Mouse (Mus musculus) kidney, embryonic 15.5 days (tissue): ENCODE measurements around the gene Pax7. TPM values are rescaled to one million over a fixed set of nuclear protein-coding genes. Genes with fewer than 3 reads are reported as not detected.
A peak's percentile ranks its signal among the peaks of the same experiment; 100 is the strongest.

ENCODE experiments used
- ATAC-seq: fragments of 200-750 bp; cut with Nextera tagmentation; replicated peaks from 2 replicates; pipeline ENCODE4 v1.8.0; 2017; ENCODE audit warnings: moderate TSS enrichment; ENCODE audit not compliant: low FRiP score
- H3K27ac ChIP-seq: fragments of 300-500 bp; sonication (generic); 2 replicates; pipeline ENCODE4 v1.5.1; 2015; ENCODE audit warnings: mild to moderate bottlenecking, inconsistent platforms
- H3K27me3 ChIP-seq: fragments of 300-500 bp; sonication (generic); 2 replicates; pipeline ENCODE4 v1.6.1; 2015; ENCODE audit warnings: inconsistent platforms
- H3K36me3 ChIP-seq: fragments of 300-500 bp; sonication (generic); 2 replicates; pipeline ENCODE4 v1.6.1; 2015; ENCODE audit warnings: inconsistent platforms
- H3K4me1 ChIP-seq: fragments of 300-500 bp; sonication (generic); 2 replicates; pipeline ENCODE4 v1.6.1; 2015; ENCODE audit warnings: inconsistent platforms
- H3K4me2 ChIP-seq: fragments of 300-500 bp; sonication (generic); 2 replicates; pipeline ENCODE4 v1.6.1; 2015; ENCODE audit warnings: moderate library complexity, mild to moderate bottlenecking, inconsistent platforms
- H3K4me3 ChIP-seq: fragments of 300-500 bp; sonication (generic); replicated peaks from 2 replicates; pipeline ENCODE4 v1.5.1; 2015; ENCODE audit warnings: mild to moderate bottlenecking, inconsistent platforms
- H3K9ac ChIP-seq: fragments of 300-500 bp; sonication (generic); 2 replicates; pipeline ENCODE4 v1.6.1; 2015; ENCODE audit warnings: mild to moderate bottlenecking, inconsistent platforms
- H3K9me3 ChIP-seq: fragments of 300-500 bp; sonication (generic); replicated peaks from 2 replicates; pipeline ENCODE4 v1.6.1; 2016; ENCODE audit warnings: inconsistent platforms
- WGBS: fragments of 180-500 bp; shearing (Covaris S2); methylation state at CpG from one replicate; pipeline ENCODE4 v1.1.7; 2015; ENCODE audit warnings: mixed read lengths; 5-methylcytosine and 5-hydroxymethylcytosine counted together
- polyA plus RNA-seq: library from polyadenylated mRNA; unstranded; fragments of >200 nt; fragmentation: Nextera tagmentation; extraction: Ambion mirVana; gene quantifications from 2 replicates; pipeline ENCODE4 v1.2.1, GENCODE M21; 2015

Pax7 gene
- polyA plus RNA-seq, 1 experiment from 2014 or later: 0.10 TPM

DNA sequence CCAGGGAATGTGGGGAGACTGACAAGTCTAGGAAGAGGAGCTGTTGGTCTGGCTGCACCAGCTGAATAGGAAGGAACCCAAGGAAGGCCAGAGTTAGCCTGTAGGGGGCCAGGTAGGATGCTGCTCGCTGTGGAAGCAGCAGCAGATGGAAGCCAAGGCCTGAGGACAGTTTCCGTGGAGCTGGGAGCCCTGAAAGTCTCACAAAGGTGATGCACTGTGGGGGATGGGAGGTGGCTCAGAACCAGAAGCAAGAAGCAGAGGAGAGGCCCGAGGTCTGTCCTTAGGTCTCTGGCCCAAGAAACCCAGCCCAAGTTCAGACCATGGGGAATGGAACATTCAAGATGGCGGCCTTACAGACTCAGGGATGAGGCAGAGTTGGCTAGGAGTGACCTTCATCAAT is 109.0 kb downstream of the Pax7 start:
- Histone ChIP-seq H3K9ac (no peak overlapping the region), H3K9me3 (no peaks in the 10 kb centered on the region), H3K4me2 (no peak overlapping the region), H3K4me3 (no peak overlapping the region), H3K4me1 (no peaks in the 10 kb centered on the region), H3K27ac (no peak overlapping the region), H3K27me3 (no peaks in the 10 kb centered on the region; the same call in none of the 2 replicates), H3K36me3 (no peaks in the 10 kb centered on the region)
- 61% methylated on average over 4 of the region's 4 CpGs for WGBS
- ATAC-seq: no peak

DNA sequence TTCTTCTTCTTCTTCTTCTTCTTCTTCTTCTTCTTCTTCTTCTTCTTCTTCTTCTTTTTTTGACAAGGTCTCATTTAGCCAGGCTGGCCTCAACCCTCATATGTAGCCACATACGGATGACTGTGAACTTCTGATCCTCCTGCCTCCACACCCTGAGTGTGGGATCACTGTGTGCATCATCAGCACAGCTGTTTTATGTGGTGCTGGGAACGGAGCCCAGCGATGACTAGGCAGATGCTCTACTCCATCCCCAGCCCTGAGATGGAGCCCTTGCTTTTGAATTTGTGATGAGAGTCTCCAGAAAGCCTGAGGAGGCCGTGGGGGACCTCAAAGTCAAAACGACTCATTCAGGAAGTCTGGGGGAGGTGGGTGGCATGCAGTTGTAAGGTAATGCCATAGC is 114.3 kb downstream of the Pax7 start:
- Histone ChIP-seq H3K4me1 (0 out of 2 replicates have a peak, but pooled peaks cover 7% of the 10 kb centered on the region), H3K27ac (no peak overlapping the region), H3K4me2 (no peak overlapping the region), H3K9me3 (no peaks in the 10 kb centered on the region), H3K4me3 (no peak overlapping the region), H3K9ac (no peak overlapping the region), H3K27me3 (no peaks in the 10 kb centered on the region; the same call in 1 of the 2 replicates), H3K36me3 (no peaks in the 10 kb centered on the region)
- no peak for ATAC-seq
- WGBS: 77% methylated on average over 5 of the region's 5 CpGs

DNA sequence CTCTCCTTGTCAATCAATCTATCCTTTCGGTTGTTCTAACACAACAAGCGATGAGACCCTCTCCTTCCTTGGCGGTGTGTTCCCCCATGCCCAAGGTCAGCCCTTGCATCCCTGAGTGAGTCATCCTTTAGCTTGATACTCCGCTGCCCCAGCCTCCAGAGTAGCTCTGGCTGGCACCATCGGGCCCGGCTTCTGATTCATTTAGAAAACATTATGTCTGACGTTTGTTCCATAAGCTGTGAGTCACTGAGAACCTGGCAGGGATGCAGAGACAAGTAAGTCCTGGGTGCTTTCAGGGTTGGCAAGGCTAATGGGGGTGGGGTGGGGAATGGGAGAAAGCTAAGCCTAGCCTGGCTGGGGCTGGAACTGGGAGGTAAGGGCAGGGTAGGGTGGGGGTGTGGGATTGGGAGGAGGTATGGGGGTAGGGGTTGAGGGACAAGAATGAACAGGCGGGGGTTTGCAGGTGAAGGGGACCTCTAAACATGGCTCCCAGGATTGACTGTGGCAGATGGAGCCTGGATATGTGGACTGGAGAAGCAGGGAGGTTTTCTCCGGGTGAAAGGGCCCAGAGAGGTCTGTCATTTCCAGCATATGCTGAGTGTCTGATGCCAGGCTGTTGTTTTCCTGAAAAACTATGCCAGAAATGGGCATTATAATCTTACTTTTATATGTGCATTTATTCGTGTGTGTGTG is 116.7 kb downstream of the Pax7 start:
- no peak for ATAC-seq
- Histone ChIP-seq H3K4me3 (no peak overlapping the region), H3K4me1 (0 out of 2 replicates have a peak, but pooled peaks cover 7% of the 10 kb centered on the region), H3K27me3 (peaks cover 5% of the 10 kb centered on the region; the same call in 1 of the 2 replicates), H3K27ac (no peak overlapping the region), H3K36me3 (no peaks in the 10 kb centered on the region), H3K4me2 (no peak overlapping the region), H3K9me3 (no peaks in the 10 kb centered on the region), H3K9ac (no peak overlapping the region)
- 83% methylated on average over 10 of the region's 10 CpGs for WGBS

DNA sequence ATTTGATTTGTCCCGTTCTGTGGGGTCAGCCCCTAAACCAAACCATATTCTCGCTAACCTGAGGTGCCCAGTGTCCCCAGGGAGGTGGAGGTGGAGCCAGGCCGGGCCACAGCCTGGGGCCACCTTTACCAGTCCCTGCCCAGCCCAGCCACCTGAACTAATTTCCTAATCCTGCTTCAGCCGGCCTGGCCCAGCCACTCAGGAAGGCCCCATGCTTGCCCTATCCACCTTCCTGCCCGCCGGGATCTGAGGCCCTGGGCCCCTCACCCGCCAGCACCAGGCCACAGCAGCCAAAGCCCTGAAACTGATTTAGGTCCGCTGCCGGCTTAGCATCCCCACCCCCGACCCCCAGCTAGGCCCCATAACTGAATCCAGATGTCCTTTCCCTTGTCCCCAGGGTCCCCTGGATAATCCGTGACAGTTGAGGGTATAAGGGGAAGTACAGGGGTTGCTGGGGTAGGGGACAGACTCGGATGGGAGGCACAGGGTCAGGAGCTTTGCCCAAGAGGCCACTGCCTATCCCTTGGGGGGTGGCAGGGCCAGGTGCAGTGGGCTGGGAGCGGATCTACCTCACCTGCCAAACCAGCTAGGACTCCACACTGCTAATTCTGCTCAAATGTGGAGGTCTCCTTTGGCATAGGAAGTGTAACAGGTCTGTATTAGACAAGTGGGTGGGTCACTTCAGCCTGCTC is 117.9 kb downstream of the Pax7 start:
- Histone ChIP-seq H3K9me3 (no peaks in the 10 kb centered on the region), H3K27me3 (peaks cover 10% of the 10 kb centered on the region), H3K27ac (peak overlapping the region; percentile 24; the same call in 1 of the 2 replicates), H3K4me2 (no peak overlapping the region), H3K36me3 (no peaks in the 10 kb centered on the region), H3K4me1 (peaks cover 9% of the 10 kb centered on the region; the same call in 1 of the 2 replicates), H3K4me3 (no peak overlapping the region), H3K9ac (no peak overlapping the region)
- WGBS: 36% methylated on average over 13 of the region's 13 CpGs
- ATAC-seq: 0 out of 2 replicates have a peak, but pooled peaks have one; percentile 29

DNA sequence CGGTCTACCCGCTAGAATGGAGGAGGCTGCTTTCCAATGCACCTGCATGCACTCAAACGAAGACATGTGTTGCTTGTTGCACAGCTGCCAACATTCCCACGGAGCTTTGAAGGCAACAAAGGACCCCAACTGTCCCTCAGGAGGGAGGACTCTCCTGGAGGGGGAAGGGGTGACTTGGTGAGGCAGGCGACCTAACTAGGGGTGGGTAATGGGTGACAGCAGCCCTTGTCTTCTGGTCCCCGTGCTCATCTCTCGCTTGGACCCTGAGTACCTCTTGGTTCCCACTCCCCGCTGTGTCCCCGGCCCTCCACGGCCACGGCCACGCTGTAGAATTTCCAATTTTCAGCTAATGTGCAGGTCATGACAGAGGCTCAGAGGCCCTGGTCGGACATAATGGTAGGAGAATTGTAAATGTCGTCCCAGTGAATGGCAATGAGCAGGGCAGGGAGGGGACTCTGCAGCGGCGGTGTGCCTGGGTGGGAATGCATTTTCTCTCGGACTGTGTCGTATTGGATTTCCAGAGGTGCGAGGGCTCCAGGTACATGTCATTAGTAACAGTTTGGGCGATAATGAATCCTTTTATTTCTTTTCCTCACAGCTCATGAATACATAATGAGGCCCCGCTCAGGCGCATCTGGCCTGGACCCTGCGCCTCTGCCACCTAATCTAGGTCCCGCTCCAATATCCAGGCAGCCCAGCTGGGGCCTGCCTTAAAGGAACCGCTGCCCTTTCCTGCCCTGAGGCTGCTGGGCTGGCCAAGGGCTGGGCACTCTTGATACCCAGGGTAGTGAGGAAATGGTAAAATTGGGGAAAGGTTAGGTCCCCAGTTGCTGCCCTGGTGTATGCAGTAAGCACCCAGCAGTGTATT is 122.6 kb downstream of the Pax7 start:
- Histone ChIP-seq H3K4me2 (no peak overlapping the region), H3K4me1 (peaks cover 9% of the 10 kb centered on the region; the same call in 1 of the 2 replicates), H3K27ac (no peak overlapping the region), H3K27me3 (peaks cover 10% of the 10 kb centered on the region), H3K9me3 (no peaks in the 10 kb centered on the region), H3K9ac (no peak overlapping the region), H3K4me3 (no peak overlapping the region), H3K36me3 (no peaks in the 10 kb centered on the region)
- 47% methylated on average over 25 of the region's 25 CpGs for WGBS
- no peak for ATAC-seq

DNA sequence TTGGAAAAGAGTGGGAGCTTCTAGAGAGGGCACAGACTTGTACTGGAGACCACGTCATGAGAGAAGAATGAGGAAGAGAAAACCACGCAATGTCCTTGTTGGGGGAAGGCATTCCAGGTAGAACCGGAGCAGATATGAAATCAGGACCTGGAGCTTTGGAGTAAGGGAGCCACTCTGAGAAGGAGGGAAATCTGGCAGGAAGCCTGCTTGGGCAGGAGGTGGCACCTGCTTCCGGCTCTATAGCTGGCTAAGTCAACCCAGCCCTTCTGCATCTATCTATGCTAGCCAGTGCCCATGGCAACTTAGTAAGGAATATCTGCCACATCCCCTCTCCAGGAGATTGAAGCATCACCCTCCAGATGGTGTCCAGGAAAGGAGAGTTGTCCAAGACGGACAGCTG is 127.3 kb downstream of the Pax7 start:
- 81% methylated on average over 5 of the region's 5 CpGs for WGBS
- Histone ChIP-seq H3K4me3 (no peak overlapping the region), H3K9me3 (no peaks in the 10 kb centered on the region), H3K36me3 (no peaks in the 10 kb centered on the region), H3K9ac (no peak overlapping the region), H3K27me3 (peaks cover 1% of the 10 kb centered on the region), H3K27ac (no peak overlapping the region), H3K4me1 (peaks cover under 1% of the 10 kb centered on the region; the same call in 1 of the 2 replicates), H3K4me2 (no peak overlapping the region)
- no peak for ATAC-seq

DNA sequence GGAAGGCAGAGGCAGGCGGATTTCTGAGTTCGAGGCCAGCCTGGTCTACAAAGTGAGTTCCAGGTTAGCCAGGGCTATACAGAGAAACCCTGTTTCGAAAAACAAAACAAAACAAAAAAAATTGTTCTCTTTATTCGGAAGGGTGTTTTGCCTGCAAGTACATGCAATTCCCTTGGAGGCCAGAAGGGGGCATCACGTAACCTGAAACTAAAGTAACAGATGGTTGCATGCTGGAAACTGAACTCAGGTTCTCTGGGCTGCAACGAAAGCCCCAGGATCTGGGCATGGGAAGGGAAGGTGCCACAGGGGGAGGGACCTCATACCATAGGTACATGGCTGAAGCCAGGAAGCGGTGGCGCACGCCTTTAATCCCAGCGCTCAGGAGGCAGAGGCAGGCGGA is 129.9 kb downstream of the Pax7 start:
- WGBS: 88% methylated on average over 11 of the region's 11 CpGs
- no peak overlapping the region for H3K27ac ChIP-seq
- ATAC-seq: no peak
- no peak overlapping the region for H3K9ac ChIP-seq
- H3K4me3 ChIP-seq: no peak overlapping the region
- no peaks in the 10 kb centered on the region for H3K36me3 ChIP-seq
- no peaks in the 10 kb centered on the region for H3K9me3 ChIP-seq
- 0 out of 2 replicates have a peak, but pooled peaks cover 1% of the 10 kb centered on the region for H3K4me1 ChIP-seq
- no peak overlapping the region for H3K4me2 ChIP-seq
- no peaks in the 10 kb centered on the region for H3K27me3 ChIP-seq

DNA sequence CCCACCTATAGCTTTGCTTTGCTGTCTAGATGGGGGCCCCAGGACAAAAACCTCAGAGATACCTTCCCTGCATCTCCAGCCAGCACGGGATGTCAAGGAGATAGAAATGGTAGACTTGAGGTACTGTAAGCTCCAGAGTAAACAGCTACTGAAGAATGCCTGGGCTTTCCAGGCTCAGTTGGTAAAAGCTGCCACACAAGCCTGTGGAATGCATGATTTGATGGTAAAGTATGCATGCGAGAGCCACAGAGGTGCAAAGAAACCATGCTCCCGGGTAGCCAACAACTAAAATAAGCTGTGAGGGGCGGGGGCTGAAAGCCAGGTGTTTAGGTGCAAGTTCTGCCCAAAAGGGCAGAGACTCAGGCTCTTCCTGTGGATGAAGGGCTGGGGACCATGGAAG is 130.4 kb downstream of the Pax7 start:
- Histone ChIP-seq H3K4me1 (peaks cover 7% of the 10 kb centered on the region; the same call in 1 of the 2 replicates), H3K4me3 (no peak overlapping the region), H3K27me3 (0 out of 2 replicates have a peak, but pooled peaks cover 2% of the 10 kb centered on the region), H3K9me3 (no peaks in the 10 kb centered on the region), H3K4me2 (no peak overlapping the region), H3K27ac (no peak overlapping the region), H3K9ac (no peak overlapping the region), H3K36me3 (no peaks in the 10 kb centered on the region)
- WGBS: 67% methylated on average over 4 of the region's 4 CpGs
- no peak for ATAC-seq

DNA sequence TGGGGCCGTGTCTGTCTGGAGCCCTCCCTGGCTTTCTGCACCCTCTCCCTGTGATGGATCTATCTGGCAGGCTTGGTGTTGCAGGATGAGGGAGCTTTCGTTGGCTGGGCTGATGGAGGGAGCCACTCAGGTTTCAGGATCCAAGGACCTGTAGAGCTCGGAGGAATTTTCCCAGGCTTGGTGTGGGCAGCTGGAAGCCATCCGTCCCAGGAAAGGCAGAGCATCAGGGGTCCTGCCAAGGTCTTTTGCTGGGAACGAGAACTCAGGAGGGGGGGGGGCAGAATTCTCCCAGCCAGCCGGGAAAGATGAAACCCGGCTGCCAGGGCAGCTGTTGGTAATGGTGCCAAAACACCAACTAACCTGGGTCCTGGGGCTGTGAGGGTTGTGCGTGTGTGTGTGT is 134.7 kb downstream of the Pax7 start:
- Histone ChIP-seq H3K9ac (no peak overlapping the region), H3K4me3 (no peak overlapping the region), H3K4me1 (peaks cover 13% of the 10 kb centered on the region; the same call in 1 of the 2 replicates), H3K27me3 (peaks cover 17% of the 10 kb centered on the region), H3K4me2 (no peak overlapping the region), H3K9me3 (no peaks in the 10 kb centered on the region), H3K27ac (0 out of 2 replicates have a peak overlapping the region, but pooled peaks have one; percentile 25), H3K36me3 (no peaks in the 10 kb centered on the region)
- 39% methylated on average over 8 of the region's 8 CpGs for WGBS
- ATAC-seq: no peak

DNA sequence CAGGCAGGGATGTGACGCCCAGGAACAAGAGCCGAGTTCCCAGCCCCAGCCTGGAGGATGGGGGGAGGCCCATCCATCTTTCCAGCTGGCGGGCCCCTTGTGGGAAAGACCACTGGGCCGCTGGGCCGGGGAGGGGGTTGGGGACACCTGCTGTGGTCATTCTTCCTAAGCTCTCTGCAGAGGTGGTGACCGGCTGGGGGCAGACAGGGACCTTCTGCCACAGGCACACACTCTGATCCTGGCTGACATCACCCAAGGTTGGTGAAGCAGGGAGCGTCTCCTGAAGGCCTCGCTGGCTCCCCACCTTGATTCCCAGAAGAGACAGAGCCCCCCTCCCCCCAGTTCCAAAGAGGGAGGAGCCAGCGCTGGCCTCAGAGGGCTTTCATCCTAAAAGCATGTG is 135.6 kb downstream of the Pax7 start:
- 0 out of 2 replicates have a peak, but pooled peaks have one; percentile 40 for ATAC-seq
- H3K27me3 ChIP-seq: peaks cover 24% of the 10 kb centered on the region
- H3K36me3 ChIP-seq: no peaks in the 10 kb centered on the region
- H3K4me3 ChIP-seq: no peak overlapping the region
- WGBS: 3% methylated on average over 9 of the region's 9 CpGs
- no peak overlapping the region for H3K27ac ChIP-seq
- no peaks in the 10 kb centered on the region for H3K9me3 ChIP-seq
- H3K4me2 ChIP-seq: no peak overlapping the region; the same call in 1 of the 2 replicates
- no peak overlapping the region for H3K9ac ChIP-seq
- peaks cover 13% of the 10 kb centered on the region; the same call in 1 of the 2 replicates for H3K4me1 ChIP-seq

DNA sequence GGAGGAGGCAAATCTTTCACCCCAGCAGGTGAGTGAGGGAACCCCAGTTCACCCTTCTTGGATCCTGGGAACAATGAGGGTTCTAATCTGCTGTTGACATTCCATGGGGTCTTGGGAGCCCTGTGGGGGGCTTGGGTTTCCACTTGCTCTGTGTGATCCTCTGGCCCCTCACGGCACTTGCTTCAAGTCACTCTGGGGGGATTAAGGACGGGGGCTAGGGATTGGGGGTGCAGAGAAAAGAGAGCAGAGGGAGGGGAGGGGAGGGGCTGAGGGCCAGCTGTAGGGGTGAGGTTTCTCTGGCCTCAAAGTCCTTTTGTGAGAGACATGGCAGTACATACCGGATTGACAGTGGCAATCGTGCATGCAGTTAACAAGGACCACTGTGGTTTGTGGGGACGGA is 140.0 kb downstream of the Pax7 start:
- Histone ChIP-seq H3K4me3 (no peak overlapping the region), H3K4me2 (no peak overlapping the region), H3K27me3 (peaks cover 34% of the 10 kb centered on the region), H3K9me3 (no peaks in the 10 kb centered on the region), H3K36me3 (no peaks in the 10 kb centered on the region), H3K9ac (no peak overlapping the region), H3K4me1 (peaks cover 10% of the 10 kb centered on the region; the same call in 1 of the 2 replicates), H3K27ac (no peak overlapping the region)
- ATAC-seq: no peak
- 54% methylated on average over 5 of the region's 5 CpGs for WGBS
